Mouse (Mus musculus): ENCODE data around the gene Btrc.

Btrc gene

GRCm38 (mm10) chr19:45475928-45476553 lies 112.5 kb downstream of the Btrc start:
- DNase-seq = peak; percentile 26

DNA sequence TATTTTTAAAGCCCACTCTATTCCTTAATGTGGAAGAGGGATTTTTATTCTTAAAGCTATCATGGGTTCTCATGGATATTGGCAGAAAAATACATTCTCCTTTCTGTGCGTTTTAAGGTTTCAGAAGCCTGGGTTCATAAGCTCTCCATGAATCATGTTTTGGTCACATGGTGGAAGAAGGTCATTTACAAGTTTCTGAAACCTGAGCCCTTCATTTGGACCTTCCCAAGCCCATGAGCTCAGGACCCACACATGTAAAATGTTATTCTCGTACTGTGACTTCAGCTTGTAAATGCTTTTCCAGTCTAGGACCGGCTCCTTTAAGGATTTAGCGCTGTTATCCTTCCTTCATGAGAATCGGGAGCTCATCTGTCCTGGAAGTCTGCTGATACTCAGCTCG lies 116.0 kb downstream of the Btrc start:
- DNase-seq = no peak

DNA sequence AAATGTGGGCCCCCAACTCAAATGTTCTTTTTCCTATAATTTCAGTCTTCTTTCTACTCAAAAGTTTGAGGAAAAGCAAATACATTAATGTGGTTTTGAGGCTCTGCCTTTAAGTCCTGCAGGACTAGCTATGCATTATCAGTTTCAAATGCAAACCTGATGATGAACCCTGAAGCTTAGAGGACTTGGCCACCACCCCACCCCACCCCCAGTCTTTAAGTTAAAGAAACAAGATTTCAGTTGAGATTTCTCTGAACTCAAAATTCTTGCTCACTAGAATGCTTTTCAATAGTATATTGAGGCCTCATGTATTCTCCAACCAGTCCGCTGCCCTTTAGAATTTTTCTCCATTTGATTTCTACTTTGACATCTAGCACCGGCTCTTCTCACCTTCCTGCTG lies 117.0 kb downstream of the Btrc start:
- DNase-seq = no peak

DNA sequence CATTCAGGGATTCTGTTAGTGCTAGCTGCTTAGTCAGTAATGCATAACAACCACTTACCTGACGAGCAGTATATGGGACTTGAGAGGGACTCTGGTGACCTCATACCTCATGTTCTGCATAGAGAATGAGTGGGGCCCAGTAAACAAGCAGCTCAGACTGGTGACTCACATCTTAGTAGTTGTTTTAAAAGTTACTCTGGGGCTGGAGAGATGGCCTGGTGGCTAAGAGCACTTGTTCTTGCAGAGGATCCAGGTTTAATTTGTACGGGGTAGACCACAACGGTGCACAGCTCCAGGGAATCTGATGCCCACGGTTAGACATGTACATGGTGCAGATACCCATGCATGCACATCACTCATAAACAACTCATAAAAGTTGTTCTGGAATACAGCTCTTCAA lies 117.4 kb downstream of the Btrc start:
- DNase-seq = no peak

DNA sequence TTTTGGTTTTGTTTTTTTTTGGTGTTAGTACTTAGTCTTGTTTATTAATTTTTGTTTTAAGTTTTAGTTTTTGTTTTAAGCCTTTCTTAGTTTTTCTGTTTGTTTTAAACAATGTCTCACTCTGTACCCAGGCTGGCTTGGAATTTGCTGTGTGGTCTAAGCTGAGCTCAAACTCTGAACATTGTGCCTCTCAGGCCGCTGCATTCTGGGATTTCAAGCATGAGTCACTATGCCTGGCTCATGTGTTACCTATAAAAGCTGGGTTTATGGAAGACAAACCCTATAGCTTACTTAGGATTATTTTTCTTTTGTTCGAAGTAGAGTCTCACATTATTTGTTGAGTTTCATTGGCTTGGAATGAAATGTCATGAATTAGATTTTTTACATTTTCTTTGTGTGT lies 119.9 kb downstream of the Btrc start:
- no peak for DNase-seq

GRCm38 (mm10) chr19:45486206-45486991 lies 122.9 kb downstream of the Btrc start:
- no peak for DNase-seq

DNA sequence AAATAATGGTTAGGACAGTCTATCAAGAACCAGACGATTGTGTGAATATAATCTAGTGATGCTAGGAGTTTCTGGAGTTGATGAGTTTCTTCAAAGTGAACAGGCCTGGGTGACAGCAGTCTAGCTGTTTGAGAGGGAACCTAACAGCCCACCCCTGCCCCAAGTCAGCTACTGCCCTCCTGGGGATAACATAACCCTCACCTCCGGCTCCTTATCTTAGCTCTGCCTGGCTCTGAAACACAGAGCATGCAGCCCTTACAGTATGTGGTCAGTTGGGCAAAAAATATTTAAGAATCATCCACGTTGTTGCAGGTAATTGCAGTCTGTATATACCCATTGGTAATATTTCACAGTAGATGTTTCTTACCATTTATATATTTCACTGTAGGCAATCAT lies 123.5 kb downstream of the Btrc start:
- DNase-seq = no peak

DNA sequence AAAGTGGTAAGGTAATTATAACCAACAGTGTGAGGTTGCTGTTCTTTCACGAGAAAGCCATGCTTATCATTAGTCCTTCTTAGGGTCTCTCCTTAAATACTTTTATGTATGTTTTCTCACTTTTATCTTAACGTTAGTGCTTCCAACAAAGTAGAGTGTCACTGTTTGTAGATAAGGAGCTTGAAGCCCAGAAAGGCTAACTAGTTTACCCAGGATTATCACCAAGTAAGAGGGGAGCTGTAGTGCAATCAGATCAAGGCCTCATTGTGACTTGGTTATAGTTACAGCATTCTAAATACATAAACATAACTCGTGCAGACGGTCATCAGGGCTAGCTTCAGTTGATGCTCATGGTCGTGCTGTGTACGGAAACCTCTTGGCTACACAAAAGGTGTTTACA lies 126.4 kb downstream of the Btrc start:
- no peak for DNase-seq

GRCm38 (mm10) chr19:45491246-45491645 lies 127.7 kb downstream of the Btrc start:
- no peak for DNase-seq

- DNase-seq = no peak
Observed at GRCm38 (mm10) chr19:45494121-45494775, 130.7 kb downstream of the Btrc start.

DNA sequence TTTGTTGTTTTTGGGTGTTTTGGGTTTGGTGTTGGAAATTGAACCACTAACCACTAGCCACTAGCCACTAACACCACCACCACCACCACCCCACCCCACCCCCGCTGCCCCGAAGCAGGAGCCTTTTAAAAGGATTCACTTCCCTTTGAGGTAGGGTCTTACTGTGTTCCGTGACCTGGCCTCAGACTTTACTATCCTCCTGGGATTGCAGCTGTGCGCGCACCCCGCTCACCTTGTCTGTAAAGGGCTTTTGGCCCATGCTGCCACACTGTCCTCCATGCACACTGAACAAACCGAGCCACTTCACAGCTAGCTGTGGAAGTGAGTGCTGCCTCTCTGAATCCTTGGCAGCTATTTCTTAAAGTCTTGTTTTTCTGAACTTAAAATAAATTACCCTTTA lies 141.9 kb downstream of the Btrc start:
- DNase-seq = no peak

DNA sequence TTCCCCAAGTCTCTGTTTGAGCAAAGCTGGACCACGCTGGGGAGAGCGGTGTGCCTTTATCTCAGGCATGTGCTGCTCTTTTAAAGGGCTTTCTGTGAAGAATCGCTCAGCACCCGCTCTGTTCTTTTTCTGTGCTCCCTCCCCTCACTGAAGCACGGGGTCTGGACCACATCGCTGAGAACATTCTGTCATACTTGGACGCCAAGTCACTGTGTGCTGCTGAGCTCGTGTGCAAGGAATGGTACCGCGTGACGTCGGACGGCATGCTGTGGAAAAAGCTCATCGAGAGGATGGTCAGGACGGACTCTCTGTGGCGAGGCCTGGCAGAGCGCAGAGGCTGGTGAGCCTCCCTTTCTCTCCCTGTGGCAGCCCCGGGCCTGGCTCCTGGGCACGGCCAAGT lies 144.0 kb downstream of the Btrc start:
- peak; percentile 28 for DNase-seq

- DNase-seq = no peak
Observed at GRCm38 (mm10) chr19:45510680-45511079, 147.1 kb downstream of the Btrc start.

DNA sequence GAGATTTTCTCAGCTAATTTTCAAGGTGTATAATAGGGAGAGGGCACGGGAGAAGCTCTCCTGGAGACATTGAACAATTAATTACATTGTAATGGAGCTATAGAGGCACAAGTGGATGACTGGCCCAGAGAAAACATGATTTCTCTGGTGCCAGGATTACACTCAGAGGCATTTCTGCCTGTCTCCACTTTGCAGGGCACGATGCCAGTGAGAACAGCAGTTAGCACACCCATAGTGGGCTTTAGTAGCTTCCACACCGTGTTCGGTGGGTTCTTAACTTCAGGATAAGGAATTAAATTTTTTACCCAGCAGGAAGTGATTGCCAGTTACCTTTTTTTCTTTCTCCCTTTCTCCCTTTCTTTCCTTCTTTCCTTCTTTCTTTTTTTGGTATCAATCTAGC lies 147.9 kb downstream of the Btrc start:
- no peak for DNase-seq

GRCm38 (mm10) chr19:45515341-45515740 lies 151.8 kb downstream of the Btrc start:
- no peak for DNase-seq

DNA sequence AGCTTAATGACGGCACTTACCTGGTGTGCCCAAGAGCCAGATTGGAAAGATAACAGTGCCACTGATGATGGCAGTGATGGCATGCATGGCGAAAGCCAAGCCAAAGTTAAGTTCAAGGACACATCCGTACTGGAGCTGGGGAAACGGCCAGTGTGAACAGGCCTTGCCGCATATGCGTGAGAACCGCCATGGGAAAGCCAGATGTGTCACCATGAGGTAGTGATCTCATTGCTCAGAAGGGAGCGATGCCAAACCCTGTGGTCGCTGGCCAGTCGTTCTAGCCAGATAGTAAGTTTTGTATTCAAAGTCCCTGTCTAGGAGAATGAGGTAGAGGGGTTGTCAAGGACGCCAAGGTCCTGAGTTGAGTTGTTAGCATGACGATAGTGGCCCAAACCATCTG lies 152.7 kb downstream of the Btrc start:
- DNase-seq = no peak

DNA sequence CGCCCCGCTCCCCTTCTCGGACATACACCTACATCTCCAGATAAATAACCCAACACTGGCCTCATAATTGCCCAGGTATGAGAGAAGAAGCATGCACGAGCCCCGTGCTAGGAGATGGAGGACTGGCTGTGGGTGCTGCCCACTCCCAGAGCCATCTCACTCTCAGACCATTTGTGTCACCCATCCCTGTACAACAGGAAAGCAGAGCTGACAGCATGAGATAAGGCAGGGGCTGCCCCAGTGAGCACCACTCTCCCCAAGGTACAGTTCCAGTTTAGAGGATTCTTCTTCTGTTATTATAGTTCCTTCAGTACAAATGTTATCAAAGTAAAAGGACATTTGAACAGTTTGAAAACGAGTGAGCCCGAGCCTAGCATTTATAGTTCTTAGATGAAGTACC lies 163.8 kb downstream of the Btrc start:
- no peak for DNase-seq

DNA sequence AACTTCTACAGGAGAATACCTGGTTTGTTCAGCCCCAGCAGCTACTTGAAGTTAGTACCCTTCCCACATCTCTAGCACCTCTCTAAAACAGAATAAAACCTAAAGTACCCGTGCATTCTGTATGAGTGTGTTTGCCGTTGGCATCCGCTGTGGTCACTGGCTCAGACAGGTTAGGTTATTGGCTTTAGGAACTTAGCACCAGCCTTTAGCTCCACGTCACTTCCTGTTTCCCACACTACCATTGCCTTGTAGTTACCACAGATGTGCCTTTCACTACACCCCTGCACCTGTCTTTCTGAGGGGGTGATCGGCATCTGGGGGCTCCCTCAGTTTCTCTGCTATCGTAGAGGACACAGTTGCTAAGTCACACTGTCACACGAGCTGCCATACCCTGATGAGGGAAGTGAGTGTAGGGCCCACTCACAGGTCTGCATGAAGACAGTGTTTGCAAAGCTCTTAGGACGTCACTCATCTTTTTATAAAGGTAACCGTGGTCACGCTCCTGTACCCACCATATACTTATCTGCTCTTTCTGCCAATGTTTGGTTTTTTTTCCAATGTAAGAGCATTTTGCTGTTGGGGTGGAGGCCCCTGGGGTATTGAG lies 164.5 kb downstream of the Btrc start:
- DNase-seq = no peak

DNA sequence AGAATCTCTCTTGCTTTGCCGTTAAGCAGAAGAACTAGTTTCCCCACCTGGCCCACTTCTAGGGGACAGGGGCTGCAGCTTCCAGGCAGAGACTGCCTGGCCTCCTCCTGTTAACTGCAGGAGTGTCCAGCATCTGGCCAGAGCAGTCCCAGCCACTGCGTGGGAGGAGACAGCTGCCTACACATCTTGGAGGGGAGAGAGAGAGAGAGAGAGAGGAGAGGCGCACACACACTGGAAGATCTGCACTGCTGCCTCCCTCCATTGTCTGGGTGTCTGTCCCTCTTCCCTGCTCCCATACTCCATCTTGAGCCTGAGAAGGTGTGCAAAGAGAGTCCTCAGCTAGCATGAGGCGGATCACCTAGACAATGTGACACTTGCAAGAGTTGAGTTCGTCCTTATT lies 165.8 kb downstream of the Btrc start:
- no peak for DNase-seq

- no peak for DNase-seq
Observed at GRCm38 (mm10) chr19:45530200-45530995, 166.9 kb downstream of the Btrc start.

GRCm38 (mm10) chr19:45531554-45531953 lies 168.0 kb downstream of the Btrc start:
- no peak for DNase-seq

DNA sequence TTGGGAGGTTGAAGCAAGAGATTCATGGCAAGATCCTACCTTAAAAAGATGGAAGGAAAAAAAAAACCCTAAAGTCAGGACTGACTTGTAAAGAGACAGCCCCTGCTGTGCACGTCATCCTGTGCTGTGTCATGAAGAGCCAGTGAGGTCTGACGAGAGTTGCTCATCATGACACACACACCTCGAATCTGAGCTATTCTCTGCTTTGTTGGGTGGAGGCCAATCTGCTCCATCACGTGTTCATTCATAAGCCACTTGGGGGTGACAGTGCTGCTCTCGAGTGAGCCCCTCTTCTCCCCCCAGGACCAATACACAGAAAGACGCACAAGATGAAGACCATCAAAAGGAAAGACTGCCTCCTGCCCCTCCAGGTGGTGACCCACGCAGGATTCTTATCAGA lies 170.1 kb downstream of the Btrc start:
- no peak for DNase-seq

GRCm38 (mm10) chr19:45535214-45535735 lies 171.7 kb downstream of the Btrc start:
- DNase-seq = no peak

All from right cerebral cortex, adult 18-20 months (tissue).